Mouse (Mus musculus) adrenal gland, adult 8-10 months (tissue): ENCODE results near the gene Otx1. TPM values are rescaled to one million over a fixed set of nuclear protein-coding genes. Genes with fewer than 3 reads are reported as not detected.

Experiments
- DNase-seq: peaks from one replicate; pipeline ENCODE4 v3.0.0; 2022
- total RNA-seq, 4 experiments: library from RNA; stranded (reverse); gene quantifications; 2 replicates each; pipeline ENCODE4 v1.2.4; 2022

Gene Otx1
- total RNA-seq, result not detected

DNA sequence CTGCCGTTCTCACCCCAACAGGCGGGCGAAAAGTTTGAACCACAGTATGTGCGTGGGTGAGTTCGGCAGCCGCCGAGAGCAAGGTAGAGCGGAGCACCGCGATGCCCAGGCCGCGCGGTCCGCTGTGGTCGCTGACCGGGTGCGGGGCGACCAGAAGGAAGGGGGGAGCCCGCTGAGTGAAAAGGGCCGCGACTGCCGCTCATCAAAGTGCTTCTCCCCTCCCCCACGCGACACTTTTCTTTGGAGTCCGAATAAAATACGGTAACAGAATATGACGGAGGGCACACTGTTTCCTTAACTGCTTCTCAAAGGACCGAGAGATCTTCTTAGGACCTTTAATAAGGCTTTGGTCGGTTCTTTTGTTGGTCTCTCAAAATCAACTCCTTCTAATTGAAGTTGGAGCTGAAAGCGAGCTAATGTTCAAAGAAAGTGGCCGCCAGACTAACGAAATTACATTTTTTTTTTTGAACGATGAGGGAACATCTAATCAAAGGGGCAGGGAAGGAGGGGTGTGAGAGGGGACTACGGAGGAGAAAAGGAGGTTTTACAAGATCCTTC lies at the start of gene Otx1:
Otx1 (minus strand) TSS at position 115 of the 558 bp plus-strand sequence.
- no peak for DNase-seq

DNA sequence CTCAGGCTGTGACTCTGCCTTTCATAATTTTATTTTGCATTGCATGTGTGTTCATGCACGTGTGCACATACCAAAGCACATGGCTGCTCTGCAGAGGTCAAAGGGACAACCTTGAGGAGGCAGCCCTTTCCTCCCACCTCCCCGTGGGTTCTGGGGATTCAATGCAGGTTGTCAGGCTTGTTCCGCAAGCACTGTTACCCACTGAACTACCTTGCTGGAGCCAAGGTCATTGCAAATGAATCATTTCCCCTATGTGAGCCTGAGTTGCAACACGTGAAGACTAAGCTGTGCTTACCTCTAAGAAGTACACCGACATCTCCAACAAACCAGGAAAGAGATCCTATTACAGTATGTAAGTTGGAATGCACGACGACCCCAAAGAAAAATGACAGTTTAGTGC lies 48.2 kb upstream of the Otx1 start:
- no peak for DNase-seq

DNA sequence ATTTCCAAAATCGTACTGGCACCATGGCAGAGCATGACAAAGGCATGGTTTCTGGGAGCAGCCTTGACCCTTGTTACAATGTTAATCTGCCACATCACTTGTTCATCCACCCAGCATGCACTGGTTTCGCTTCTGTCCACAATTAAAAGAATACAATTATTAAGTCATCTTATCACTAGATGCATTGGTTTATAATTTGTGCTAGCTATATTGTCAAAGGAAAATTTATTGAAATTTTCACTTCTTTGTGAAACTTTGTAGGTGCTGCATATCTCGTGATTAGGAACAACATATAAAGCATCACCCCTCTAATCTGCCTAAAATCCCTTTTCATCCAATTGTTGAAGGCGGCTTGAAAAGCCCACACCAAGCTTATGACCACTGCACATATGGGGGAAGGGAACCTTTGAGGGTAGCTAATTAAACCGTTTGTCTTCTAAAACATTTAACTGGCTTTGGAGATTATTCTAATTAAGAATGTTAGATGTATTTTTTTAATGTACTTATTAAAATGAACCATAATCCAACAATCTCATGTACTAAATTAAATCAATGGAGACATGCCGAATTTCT lies 37.2 kb upstream of the Otx1 start:
- no peak for DNase-seq

DNA sequence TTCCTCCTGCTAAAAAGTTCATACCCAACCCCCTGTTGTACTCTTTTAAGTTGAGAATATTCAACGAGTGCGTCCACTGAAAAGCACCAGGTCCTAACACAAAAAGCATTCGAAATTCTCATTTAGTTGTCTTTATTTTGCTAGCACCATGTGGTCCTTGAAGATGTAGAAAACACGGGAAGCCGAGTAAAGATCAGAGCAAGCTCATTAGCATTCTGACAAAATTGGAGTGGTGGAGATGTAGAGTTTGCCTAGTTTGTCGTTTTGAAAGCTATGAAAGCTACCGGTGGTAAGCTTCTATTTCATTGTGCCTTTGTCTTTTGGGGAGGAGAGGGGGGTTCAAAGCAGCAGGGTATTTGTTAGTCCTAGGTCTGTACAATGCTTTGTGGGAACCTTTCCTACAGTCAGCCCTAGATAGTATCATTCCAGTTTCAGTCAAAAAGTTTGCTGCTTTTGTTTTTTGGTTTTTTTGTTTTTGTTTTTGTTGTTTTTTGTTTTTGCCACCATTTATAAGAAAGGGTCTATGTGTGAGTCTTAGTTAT lies 31.9 kb upstream of the Otx1 start:
- DNase-seq, result no peak

DNA sequence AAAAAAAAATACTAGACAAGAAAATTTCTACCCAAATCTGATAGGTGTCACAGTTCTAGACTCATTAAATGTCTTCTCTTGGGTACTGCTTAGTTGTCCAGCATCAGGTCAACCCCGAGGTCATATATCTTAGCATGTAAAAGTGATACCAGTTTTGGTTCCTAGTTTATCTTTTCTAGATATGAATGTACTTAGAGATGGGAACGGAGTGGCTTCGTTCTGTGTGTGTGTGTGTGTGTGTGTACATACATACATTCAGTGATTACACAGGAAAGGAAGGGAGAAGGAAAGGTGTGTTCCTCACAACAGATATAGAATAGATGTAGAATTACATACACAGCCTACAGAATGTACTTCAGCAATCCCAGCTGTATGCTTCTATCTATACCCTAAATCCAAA lies 30.9 kb upstream of the Otx1 start:
- no peak for DNase-seq

DNA sequence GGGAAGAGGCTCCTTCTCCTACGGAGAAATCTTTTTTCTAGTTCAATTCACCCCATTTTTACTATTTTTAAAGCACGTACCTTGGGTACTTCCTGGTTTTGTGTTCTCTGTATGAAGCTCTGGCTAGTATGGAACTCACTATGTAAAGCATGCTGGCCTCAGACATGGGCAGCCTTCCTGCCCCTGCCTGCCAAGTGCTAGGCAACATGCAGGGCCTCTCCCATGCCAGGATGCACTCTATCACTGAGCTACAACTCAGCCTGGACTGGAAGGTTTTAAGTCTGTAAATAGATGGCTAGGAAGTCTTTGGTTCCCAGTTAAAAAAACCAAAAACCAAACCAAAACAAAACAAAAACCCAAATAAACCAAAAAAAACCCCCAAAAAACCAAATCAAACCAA lies 17.9 kb upstream of the Otx1 start:
- DNase-seq, result no peak

DNA sequence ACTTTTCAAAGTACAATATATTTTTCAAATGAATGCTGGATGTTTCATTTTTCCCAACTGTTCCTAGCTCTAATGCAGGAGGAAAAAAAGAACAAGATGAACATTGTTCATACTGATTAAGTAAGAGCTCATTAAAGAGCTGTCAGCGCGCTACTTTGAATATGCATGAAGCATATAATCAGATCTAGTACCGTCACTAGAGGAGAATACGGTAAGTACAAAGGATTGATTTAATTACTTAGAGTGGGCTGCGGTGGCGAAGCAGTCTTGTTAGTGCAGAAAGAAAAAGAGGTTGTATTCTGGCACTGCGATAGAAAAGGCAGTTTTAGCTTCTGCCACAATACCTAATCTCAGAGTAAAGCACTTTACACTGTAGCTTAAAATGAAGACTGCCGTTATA lies 14.7 kb upstream of the Otx1 start:
- no peak for DNase-seq

DNA sequence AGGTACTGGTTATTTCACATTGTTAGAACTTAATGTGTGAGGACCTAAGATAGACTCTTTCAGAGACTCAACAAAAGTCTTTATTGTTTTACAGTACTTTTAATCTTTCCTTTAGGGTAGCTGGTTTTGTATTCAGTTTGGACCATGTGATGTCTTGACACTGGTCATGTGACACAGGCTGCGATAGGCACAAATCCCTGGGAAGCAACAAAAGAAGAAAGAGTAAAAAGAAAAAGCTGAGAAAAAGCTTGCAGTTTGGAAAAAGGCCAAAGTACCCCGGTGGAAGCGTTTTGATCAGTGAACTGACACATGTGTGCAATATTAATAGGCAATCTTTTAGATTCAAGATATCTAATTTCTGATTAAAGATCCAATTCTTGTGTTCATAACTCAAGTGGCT lies 13.6 kb upstream of the Otx1 start:
- DNase-seq, result no peak

DNA sequence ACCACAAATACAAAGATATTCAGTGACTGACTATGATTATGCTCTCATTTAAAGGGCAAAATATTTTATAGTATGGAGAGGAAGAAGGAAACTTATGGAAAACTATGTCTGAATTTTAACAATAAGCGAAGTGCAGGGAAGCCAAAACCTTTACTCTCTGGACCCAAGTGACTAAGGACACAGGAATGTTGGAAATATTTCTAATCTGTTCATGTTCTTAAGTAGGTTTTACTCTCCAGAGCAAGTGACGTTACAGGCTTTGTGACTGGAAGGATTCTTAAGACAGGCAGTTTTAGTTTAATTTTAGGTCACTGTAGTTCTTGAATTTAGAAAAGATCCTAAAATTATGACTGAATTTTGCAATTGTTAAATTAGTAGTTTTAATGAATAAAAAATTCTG lies 6.1 kb upstream of the Otx1 start:
- DNase-seq, result no peak

DNA sequence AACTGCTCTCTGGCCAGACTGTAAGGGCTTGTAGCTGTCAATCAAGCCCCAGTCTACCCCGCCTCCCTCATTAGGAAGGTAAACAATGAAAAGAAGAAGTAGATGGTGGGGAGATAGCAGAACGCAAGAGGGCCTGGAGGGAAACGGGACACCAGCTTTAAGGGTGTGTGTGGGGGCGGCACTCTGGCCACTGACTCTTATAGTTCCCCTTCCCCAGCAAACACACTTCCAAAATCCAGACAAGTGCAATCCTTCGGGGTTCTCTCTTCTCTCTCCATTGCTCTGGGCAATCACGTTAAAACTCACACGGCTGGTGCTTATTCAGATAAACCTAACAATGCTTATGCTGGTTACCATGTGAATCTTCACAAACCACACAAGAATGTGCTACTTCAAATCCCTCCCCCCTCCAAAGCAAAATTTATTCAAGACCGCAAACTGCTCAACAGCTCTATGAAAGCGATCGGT lies 5.5 kb upstream of the Otx1 start:
- DNase-seq, result no peak

DNA sequence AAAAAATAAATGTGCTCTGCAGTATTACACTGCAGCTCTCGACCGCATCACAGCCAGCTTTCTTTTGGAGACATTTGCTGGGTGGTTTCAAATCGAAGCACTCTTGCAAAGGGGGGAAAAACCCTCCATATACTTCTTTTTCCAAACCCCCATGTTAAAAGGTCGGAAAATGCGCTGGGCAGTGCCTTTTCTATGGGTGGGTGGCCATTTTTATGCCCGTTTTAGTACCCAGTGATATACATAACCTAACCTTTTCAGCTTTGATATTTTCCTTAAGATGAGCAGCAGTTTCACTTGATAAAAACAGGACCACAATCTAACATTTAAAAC lies 5.0 kb upstream of the Otx1 start:
- DNase-seq, result no peak

DNA sequence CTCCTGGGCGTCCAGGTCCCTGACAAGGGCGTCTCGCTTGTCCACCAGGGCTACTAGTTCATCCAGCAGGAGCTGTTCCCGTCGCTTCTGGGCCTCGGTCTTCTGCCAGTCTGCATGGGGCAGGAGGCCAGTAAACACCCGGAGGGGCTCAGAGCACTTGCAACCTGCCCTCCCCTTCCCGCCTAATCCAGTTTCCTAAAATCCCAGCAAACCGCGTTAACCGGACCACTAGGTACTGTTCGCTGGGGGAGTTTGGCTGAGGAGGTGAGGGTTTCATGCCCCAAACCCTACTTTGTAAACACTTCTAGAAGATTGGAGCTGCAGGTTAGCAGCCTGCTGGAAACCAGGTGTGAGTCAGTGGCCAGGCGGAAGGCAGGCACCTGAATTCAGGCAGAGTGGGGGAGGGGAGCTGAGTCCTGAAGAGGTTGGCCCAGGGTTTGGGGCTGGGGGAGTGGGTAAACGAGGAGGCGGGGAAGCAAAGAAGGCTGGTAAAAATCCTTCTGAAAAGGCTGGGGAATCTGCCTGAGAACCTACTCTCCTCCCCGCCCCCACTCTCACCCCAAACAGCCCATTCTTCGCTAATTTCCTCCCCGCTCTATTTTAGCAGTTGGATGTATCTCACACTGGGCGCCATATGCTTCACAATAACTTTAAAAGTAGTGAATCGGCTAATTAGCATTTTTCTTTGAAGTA lies 4.5 kb upstream of the Otx1 start:
- DNase-seq, result no peak

DNA sequence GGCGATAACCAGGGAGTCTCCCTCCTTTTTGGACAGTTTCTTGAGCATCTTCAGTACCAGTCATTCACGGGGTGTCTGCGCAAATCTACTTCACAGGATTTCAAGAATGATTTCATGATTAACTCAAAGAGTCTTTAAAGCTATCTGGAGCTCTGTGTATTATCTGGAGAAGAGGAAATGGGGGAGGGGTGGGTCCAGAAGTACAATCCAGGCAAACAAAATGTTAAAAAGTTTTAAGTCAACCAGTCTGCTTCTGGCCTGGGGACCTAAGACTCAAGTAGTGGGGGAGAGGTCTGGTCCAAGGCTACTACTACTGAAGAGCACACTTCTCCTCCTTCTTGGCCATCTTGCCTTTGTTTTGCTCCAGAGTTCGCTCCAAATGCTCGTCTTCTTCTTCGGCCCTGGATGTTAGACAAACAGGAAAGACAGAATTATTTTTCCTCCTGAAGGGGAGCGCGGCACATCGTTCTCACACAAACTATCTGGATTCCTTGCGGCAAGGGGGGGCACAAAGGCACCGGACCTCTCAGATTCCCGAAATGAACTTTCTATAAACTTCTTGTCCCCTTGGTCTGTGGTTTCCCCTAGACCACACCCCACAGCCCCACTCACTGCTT lies 3.9 kb upstream of the Otx1 start:
- DNase-seq, result no peak

DNA sequence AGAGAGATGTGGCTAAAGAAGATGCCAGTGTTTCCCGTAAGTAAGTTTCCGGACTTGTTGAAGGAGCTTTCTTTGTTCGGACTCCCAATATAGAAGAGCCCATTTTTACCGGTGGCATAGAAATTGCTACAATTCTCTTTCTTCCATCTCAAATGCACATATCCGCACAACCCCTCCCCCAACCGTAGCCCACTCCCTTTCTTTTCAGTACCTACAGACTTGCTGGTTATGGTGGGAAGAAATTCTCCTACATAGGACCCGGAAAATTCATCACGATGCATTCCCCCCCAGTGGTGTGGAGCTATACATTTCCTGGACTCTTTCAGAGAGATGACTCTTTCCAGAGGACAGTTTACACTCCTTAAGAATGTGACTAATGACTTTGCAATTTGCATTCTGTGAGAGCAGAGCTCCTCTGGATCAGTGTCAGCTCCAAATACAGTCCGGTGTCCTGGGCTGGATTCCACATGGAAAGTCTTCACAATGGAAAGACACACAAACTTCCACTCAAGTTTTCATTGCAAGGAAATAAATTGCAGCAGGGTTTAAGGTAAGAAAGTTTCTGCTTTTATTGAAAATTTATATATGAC lies 2.7 kb upstream of the Otx1 start:
- no peak for DNase-seq

DNA sequence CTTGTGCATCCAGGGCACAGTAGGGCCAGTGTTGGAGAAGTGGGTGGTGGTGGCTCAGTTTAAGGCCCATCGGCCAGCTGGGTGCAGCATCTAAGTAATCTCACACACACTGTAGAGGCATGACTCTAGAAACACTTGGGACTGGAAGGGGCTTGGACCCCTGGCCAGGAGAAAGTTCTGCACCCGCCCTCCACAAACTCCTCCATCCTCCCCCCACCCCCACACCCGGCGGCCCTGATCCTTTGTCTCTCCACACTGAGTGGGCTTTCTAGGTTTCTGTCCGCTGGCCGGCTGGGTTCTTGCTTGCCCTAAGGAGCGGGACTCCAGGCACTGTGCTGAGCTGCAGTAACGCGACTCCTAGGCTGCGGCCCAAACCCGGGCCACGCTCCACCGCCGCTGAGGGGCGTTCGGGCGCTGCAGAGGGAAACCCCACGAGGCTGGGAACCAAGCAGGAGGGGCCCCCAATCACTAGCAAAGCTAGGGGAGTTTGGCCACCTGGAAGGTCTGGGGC lies 1.7 kb upstream of the Otx1 start:
- no peak for DNase-seq

DNA sequence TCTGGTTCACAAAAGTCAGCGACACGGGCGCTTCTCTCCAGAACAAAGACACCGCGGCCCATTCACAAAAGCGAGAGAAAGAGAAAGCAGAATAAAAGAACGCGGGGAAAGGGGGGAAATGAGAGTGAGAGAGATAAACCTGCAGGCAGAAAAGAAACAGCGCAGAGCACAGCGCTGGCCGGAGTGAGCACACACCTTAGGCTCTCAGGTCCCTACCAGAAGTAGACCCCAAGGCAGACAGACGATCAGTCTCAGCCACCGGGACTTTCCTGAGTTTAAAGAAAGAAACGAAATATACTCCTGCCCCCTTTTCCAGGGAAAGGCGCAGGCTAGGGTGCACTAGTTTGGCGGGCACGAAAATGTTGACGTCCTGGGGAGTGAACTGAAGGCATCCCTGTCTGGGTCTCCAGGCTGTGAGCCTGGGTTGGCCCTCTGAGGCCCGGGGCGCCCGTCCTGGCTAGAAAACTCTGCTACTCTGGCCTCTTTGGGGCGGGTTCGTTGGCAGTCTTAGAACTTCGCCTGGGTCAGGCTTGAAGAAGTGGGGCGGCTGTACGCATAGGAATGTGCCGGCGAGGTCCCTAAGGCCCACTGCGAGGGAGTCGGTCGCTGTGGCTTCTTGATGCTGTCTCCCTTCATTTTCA lies 764 bp upstream of the Otx1 start:
- DNase-seq, result no peak

DNA sequence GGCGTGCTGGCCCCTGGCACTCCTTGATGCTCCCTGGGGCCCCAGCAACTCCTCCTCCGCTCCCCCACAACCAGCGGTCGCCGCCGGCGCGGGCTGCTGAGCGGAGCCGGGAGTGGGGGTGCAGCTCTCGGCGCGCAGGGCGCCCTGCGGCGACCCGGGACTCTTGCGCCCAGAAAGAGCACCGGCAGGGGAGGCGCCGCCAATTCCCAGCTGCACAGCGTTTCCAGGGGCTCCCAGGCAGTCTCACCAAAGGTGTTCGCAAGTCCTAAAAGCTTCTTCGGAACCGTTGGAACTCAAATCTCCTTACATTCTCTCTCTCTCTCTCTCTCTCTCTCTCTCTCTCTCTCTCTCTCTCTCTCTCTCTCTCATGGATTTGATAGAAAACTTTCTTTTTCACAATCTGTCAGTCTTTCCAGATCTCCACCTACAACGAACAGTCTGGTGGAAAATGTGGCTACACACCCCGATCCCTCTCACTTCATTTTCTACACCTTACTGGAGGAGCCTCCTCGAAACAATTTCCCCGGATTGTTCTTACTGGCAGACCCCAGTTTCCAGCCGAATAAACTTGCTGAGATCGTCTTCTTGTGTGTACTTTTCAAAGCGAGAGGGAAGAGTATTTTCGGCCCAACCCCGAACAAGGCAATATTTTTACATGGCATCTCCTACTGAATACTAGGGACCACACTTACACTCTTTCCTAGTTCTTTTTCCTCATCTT lies 475 bp downstream of the Otx1 start:
- no peak for DNase-seq

DNA sequence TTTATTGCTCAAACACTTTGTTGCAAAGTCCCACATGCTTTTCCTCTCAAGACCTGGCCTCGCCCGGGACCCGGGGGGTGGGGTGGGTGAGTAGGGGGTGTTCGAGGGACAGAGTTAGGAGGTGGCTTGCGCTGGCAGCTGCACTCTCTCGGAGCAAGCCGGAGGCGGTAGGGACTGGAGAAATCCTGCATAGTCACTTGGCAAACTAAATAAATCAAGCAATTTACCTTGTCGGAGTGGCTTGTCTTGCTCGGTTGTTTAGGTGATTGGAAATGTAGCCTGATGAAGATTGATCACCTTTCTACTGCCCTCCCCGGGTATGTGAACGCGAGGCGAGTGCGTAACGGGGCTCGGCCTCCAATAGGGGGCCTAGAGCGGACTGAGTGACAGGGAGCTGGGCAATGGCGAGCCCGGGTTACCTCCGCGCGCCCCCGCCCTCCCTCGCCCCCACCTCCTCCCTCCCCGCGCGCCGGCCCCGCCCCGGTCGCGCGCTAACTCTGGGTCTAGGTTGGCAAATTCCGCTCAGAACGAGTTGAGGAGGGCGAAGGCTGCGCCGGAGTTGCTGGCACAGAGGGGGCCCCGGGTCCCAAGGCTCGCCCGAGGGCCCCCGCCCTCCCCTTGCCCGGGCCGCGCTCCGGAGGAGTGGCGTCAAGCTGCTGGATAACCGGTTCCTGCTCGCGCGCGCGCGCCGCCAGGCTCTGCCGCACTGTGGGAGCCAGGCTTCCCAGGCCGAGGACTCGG lies 1.2 kb downstream of the Otx1 start:
- DNase-seq, result no peak

DNA sequence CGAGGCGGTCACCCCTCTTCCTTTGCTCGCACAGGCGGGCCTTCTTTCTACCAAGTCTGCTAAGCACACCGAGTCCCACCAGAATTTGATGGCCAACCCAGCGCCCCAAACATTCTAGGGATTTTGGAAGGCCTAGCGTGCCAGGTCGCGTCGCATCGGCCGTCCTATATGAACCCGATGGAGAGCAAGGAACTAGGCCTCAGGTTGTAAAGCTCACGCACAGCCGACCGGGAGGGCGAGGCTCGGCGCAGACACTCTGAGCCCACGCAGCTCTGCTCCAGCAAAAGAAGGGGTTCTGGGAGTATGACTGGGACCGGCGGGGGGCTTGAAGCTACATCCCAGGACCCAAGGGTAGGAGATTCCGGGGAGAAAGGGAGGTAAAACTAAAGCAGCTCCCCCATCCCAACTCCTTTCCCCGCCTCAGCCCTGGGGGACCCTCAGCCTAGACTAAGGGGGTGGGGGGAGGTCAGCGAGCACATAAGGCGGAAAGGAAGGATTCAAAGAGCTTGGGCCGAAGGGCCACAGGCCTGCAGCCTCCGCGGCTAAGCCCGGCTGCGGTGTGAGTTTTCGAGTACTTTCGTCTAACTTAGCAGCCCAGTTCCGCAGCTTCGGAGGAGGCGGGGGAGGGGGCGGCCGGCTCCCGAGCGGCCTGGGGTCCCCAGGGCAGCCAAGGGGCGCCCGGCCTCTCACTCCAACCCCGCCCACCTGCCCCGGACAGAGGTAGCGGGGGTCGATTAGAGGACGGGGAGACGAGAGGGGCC lies 2.2 kb downstream of the Otx1 start:
- no peak for DNase-seq
